Mouse (Mus musculus) stomach, embryonic 14.5 days (tissue): ENCODE measurements around the gene Tecta. TPM values are rescaled to one million over a fixed set of nuclear protein-coding genes. Genes with fewer than 3 reads are reported as not detected.

Experiments
- ATAC-seq: fragments of 200-750 bp; cut with Nextera tagmentation; 2 replicates; pipeline ENCODE4 v1.8.0; 2017; ENCODE audit warnings: low read depth, moderate TSS enrichment; ENCODE audit not compliant: insufficient number of reproducible peaks, insufficient read depth, low FRiP score
- H3K27ac ChIP-seq: fragments of 300-500 bp; sonication (generic); 2 replicates; pipeline ENCODE4 v1.5.1; 2014; ENCODE audit warnings: mild to moderate bottlenecking, low read length, moderate library complexity, mixed read lengths
- H3K27me3 ChIP-seq: fragments of 300-500 bp; sonication (generic); 2 replicates; pipeline ENCODE4 v1.6.1; 2014; ENCODE audit warnings: low read length, control low read depth, mixed read lengths; ENCODE audit not compliant: control insufficient read depth, insufficient read depth
- H3K36me3 ChIP-seq: fragments of 300-500 bp; sonication (generic); 2 replicates; pipeline ENCODE4 v1.6.1; 2014; ENCODE audit warnings: mild to moderate bottlenecking, control low read depth, low read length, moderate library complexity, mixed read lengths; ENCODE audit not compliant: control insufficient read depth, insufficient read depth
- H3K4me1 ChIP-seq: fragments of 300-500 bp; sonication (generic); 2 replicates; pipeline ENCODE4 v1.6.1; 2014; ENCODE audit warnings: low read length, control low read depth, mixed read lengths; ENCODE audit not compliant: control insufficient read depth, insufficient read depth
- H3K4me2 ChIP-seq: fragments of 300-500 bp; sonication (generic); replicated peaks from 2 replicates; pipeline ENCODE4 v1.6.1; 2014; ENCODE audit warnings: low read depth, low read length, control low read depth
- H3K4me3 ChIP-seq: fragments of 300-500 bp; sonication (generic); 2 replicates; pipeline ENCODE4 v1.5.1; 2014; ENCODE audit warnings: low read depth, low read length, control low read depth
- H3K9ac ChIP-seq: fragments of 300-500 bp; sonication (generic); replicated peaks from 2 replicates; pipeline ENCODE4 v1.6.1; 2014; ENCODE audit warnings: low read depth, mild to moderate bottlenecking, control low read depth, low read length, moderate library complexity, mixed read lengths
- H3K9me3 ChIP-seq: fragments of 300-500 bp; sonication (generic); 2 replicates; pipeline ENCODE4 v1.6.1; 2016; ENCODE audit warnings: low read depth, low read length, control low read depth; ENCODE audit not compliant: control insufficient read depth
- WGBS: fragments of 180-500 bp; shearing (Covaris S2); extraction: QIAGEN DNeasy Blood & Tissue Kit; methylation state at CpG from one replicate; pipeline ENCODE4 v1.1.7; 2014; 5-methylcytosine and 5-hydroxymethylcytosine counted together
- polyA plus RNA-seq: library from polyadenylated mRNA; unstranded; fragments of >200 nt; fragmentation: Nextera tagmentation; extraction: Ambion mirVana; gene quantifications from 2 replicates; pipeline ENCODE4 v1.2.1, GENCODE M21; 2014

Gene Tecta
- polyA plus RNA-seq, 1 experiment from 2014 or later: 1.9 TPM

GRCm38 (mm10) chr9:42324640-42325394 is 74.9 kb downstream of the Tecta start:
- H3K4me1 ChIP-seq: no peaks in the 10 kb centered on the region
- no peak overlapping the region for H3K9ac ChIP-seq
- no peaks in the 10 kb centered on the region for H3K36me3 ChIP-seq
- no peak overlapping the region for H3K4me2 ChIP-seq
- ATAC-seq: no peak
- no peak overlapping the region for H3K27ac ChIP-seq
- no peaks in the 10 kb centered on the region for H3K9me3 ChIP-seq
- no peaks in the 10 kb centered on the region for H3K27me3 ChIP-seq
- no peak overlapping the region for H3K4me3 ChIP-seq
- WGBS: 54% methylated on average over 29 of the region's 29 CpGs

DNA sequence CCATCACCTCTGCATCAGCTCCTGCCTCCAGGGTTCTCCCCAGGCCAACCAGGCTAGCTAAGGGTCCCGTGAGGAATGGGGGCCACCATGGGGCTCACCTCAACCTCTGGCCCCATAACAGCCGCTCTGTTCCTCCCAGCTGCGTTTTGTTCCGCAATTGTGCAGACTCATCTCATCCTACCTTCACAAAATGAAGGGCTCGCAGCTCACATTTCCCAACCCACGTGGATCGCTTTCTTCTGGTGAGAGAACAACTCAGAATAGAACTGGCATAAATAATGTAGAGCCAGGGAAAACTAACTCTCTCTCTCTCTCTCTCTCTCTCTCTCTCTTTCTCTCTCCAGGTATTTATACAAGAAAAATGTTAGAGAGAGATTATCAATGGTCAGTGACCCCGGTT is 76.5 kb downstream of the Tecta start:
- H3K36me3 ChIP-seq: no peaks in the 10 kb centered on the region
- no peak overlapping the region for H3K27ac ChIP-seq
- no peak for ATAC-seq
- no peak overlapping the region for H3K4me3 ChIP-seq
- H3K9ac ChIP-seq: no peak overlapping the region
- H3K9me3 ChIP-seq: no peaks in the 10 kb centered on the region
- H3K27me3 ChIP-seq: no peaks in the 10 kb centered on the region
- H3K4me1 ChIP-seq: no peaks in the 10 kb centered on the region
- 86% methylated on average over 8 of the region's 8 CpGs for WGBS
- no peak overlapping the region for H3K4me2 ChIP-seq

- H3K36me3 ChIP-seq: no peaks in the 10 kb centered on the region
- 92% methylated on average over 2 of the region's 2 CpGs for WGBS
- no peaks in the 10 kb centered on the region for H3K27me3 ChIP-seq
- no peaks in the 10 kb centered on the region for H3K4me1 ChIP-seq
- H3K9me3 ChIP-seq: no peaks in the 10 kb centered on the region
- no peak overlapping the region for H3K9ac ChIP-seq
- no peak overlapping the region for H3K4me3 ChIP-seq
- no peak overlapping the region for H3K27ac ChIP-seq
- H3K4me2 ChIP-seq: no peak overlapping the region
- ATAC-seq: no peak
Observed at GRCm38 (mm10) chr9:42321442-42321841, 78.3 kb downstream of the Tecta start.

DNA sequence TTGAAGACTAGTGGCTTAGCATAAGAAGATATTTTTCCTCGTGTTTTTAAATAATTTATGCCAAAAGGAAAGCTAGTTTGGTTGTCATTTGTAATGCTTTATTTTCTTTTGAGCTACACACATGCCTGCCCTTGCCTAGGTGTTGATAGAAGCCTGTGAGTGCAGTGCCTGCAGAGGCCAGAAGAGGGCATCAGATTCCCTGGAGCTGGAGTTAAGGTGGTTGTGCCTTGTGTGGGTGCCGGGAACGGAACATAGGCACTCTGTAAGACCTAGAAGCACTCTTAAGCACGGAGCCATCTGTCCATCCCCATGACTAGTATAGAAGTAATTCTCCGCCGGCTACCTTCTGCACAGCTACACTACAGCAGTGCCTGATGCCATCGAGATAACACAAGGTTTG is 79.1 kb downstream of the Tecta start:
- H3K36me3 ChIP-seq: no peaks in the 10 kb centered on the region
- H3K4me2 ChIP-seq: no peak overlapping the region
- ATAC-seq: no peak
- H3K9me3 ChIP-seq: no peaks in the 10 kb centered on the region
- WGBS: 92% methylated on average over 7 of the region's 7 CpGs
- H3K4me1 ChIP-seq: 0 out of 2 replicates have a peak, but pooled peaks cover 3% of the 10 kb centered on the region
- H3K9ac ChIP-seq: no peak overlapping the region
- H3K27ac ChIP-seq: no peak overlapping the region
- no peaks in the 10 kb centered on the region for H3K27me3 ChIP-seq
- no peak overlapping the region for H3K4me3 ChIP-seq

DNA sequence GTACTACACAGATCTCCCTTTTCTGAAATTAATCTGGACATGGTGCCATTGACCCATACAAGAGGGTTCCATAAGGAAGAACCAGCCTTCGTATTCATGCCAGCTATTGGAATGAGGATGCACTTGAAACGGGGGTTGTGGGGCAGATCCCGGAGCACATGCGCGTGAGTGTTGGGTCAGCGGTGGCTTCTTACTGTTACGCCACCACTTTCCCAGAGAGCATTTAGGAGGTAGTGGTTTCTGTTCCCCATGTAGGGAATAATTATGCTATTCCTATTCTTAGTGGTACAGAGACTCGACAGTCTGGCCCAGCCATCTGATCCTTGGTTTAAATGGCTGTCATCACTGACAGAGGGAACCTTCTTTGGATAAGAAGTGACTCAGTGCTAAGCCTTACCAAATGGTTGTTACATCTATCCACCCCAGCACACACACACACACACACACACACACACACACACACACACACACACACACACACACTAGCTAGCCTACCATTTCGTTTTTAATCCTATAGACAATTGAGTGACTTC is 81.2 kb downstream of the Tecta start:
- Histone ChIP-seq H3K4me1 (0 out of 2 replicates have a peak, but pooled peaks cover 3% of the 10 kb centered on the region), H3K9ac (no peak overlapping the region), H3K36me3 (no peaks in the 10 kb centered on the region), H3K4me2 (no peak overlapping the region), H3K4me3 (no peak overlapping the region), H3K27ac (no peak overlapping the region), H3K27me3 (no peaks in the 10 kb centered on the region), H3K9me3 (no peaks in the 10 kb centered on the region)
- no peak for ATAC-seq
- 83% methylated on average over 9 of the region's 9 CpGs for WGBS

GRCm38 (mm10) chr9:42317337-42317736 is 82.4 kb downstream of the Tecta start:
- WGBS: 68% methylated on average over 3 of the region's 3 CpGs
- H3K4me1 ChIP-seq: 0 out of 2 replicates have a peak, but pooled peaks cover 3% of the 10 kb centered on the region
- no peak overlapping the region for H3K27ac ChIP-seq
- no peak overlapping the region for H3K4me2 ChIP-seq
- no peaks in the 10 kb centered on the region for H3K27me3 ChIP-seq
- no peak for ATAC-seq
- H3K4me3 ChIP-seq: no peak overlapping the region
- H3K36me3 ChIP-seq: no peaks in the 10 kb centered on the region
- H3K9ac ChIP-seq: no peak overlapping the region
- no peaks in the 10 kb centered on the region for H3K9me3 ChIP-seq

GRCm38 (mm10) chr9:42315816-42316215 is 83.9 kb downstream of the Tecta start:
- Histone ChIP-seq H3K27ac (no peak overlapping the region), H3K4me2 (no peak overlapping the region), H3K9me3 (no peaks in the 10 kb centered on the region), H3K4me3 (no peak overlapping the region), H3K36me3 (no peaks in the 10 kb centered on the region), H3K9ac (no peak overlapping the region), H3K4me1 (0 out of 2 replicates have a peak, but pooled peaks cover 3% of the 10 kb centered on the region), H3K27me3 (no peaks in the 10 kb centered on the region)
- 62% methylated on average over 3 of the region's 3 CpGs for WGBS
- ATAC-seq: no peak

DNA sequence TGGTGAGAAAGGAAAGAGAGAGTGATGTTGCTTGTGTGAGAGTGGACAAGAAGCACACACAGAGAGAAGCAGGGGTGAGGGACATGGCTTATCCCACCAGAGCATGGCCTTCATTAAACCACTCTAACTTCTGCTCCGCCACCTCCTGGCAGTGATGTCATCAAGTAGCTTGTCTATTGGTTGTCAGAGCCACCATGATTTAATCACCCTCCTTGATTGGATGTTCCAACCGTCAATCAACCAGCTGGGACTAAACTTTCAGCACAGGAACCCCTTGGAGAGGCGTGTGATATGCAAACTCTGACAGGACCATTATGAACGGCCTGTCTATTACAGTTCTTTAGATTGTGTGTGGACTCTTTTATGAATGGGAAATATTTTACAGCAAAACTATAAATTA is 84.8 kb downstream of the Tecta start:
- Histone ChIP-seq H3K27me3 (no peaks in the 10 kb centered on the region), H3K9ac (no peak overlapping the region), H3K36me3 (no peaks in the 10 kb centered on the region), H3K4me1 (0 out of 2 replicates have a peak, but pooled peaks cover 3% of the 10 kb centered on the region), H3K4me3 (no peak overlapping the region), H3K9me3 (no peaks in the 10 kb centered on the region), H3K4me2 (no peak overlapping the region), H3K27ac (no peak overlapping the region)
- 54% methylated on average over 4 of the region's 4 CpGs for WGBS
- no peak for ATAC-seq
